Mouse (Mus musculus) G1E (cell line): Measurements from ENCODE around the gene Capn10. TPM values are rescaled to one million over a fixed set of nuclear protein-coding genes. Genes with fewer than 3 reads are reported as not detected.

ENCODE experiments used
- ATAC-seq: 2 replicates; pipeline ENCODE4 v1.8.0; 2016; ENCODE audit warnings: mild to moderate bottlenecking; ENCODE audit not compliant: insufficient number of reproducible peaks, poor library complexity, low FRiP score, severe bottlenecking; ENCODE audit errors: extremely low read depth
- DNase-seq: peaks from one replicate; pipeline ENCODE4 v3.0.0; 2012; ENCODE audit warnings: low spot score
- H3K27me3 ChIP-seq: 2 replicates; pipeline ENCODE4 v1.6.1; 2012; ENCODE audit warnings: mild to moderate bottlenecking, low read length, inconsistent platforms; ENCODE audit not compliant: insufficient read depth
- H3K36me3 ChIP-seq: replicated peaks from 2 replicates; pipeline ENCODE3; 2012; ENCODE audit warnings: mild to moderate bottlenecking, inconsistent platforms
- H3K4me1 ChIP-seq: 2 replicates; pipeline ENCODE4 v1.6.1; 2012; ENCODE audit warnings: low read depth, low read length, inconsistent platforms, mixed read lengths; ENCODE audit not compliant: insufficient read depth
- H3K4me3 ChIP-seq: 2 replicates; pipeline ENCODE4 v1.5.1; 2012; ENCODE audit warnings: low read depth, mild to moderate bottlenecking, inconsistent platforms, low read length, moderate library complexity, mixed read lengths
- H3K9me3 ChIP-seq: replicated peaks from 2 replicates; pipeline ENCODE4 v1.6.1; 2012; ENCODE audit warnings: inconsistent platforms
- CTCF ChIP-seq: IDR thresholded peaks from 2 replicates; pipeline ENCODE4 v1.5.1; 2012; ENCODE audit warnings: low read depth, low read length, inconsistent platforms, mixed read lengths
- GATA1 ChIP-seq: IDR thresholded peaks from 2 replicates; pipeline ENCODE4 v1.6.1; 2012; ENCODE audit warnings: borderline replicate concordance, low read length, inconsistent platforms, mixed read lengths
- GATA2 ChIP-seq: IDR thresholded peaks from 2 replicates; pipeline ENCODE4 v1.6.1; 2012; ENCODE audit warnings: low read depth, low read length, inconsistent platforms, borderline replicate concordance
- POLR2AphosphoS5 ChIP-seq: IDR thresholded peaks from 2 replicates; pipeline ENCODE4 v1.6.1; 2012; ENCODE audit warnings: low read depth, low read length, inconsistent platforms; ENCODE audit not compliant: insufficient replicate concordance
- TAL1 ChIP-seq: conservative IDR thresholded peaks from 2 replicates; pipeline ENCODE4 v1.6.1; 2012; ENCODE audit warnings: low read depth, low read length, inconsistent platforms, mixed read lengths
- polyA plus RNA-seq: library from polyadenylated mRNA; stranded (reverse); fragments of >175 nt; gene quantifications from 2 replicates; pipeline ENCODE4 v1.2.3, GENCODE M21; 2012
- total RNA-seq, 2 experiments: library from RNA; stranded (forward) in 1 of 2; stranded (reverse) in 1 of 2; fragments of 200-1000 nt in 1 of 2; fragments of >200 nt in 1 of 2; fragmentation: Nextera tagmentation in 1 of 2; gene quantifications; 2 replicates each; pipeline ENCODE4 v1.2.3; 2014 to 2017

Gene Capn10
- total and polyA plus RNA-seq, 3 experiments: 13.2 to 25.0 (median 22.3) TPM

GRCm38 (mm10) chr1:92982931-92983605 lies 48.9 kb downstream of the Capn10 start:
- H3K4me3 ChIP-seq: no peak overlapping the region
- no peak for TF ChIP-seq POLR2AphosphoS5
- TF ChIP-seq CTCF: no peak
- TF ChIP-seq GATA1: no peak
- TF ChIP-seq TAL1: no peak
- TF ChIP-seq GATA2: no peak
- H3K27me3 ChIP-seq: peaks cover 5% of the 10 kb centered on the region; the same call in 1 of the 2 replicates
- DNase-seq: no peak
- no peaks in the 10 kb centered on the region for H3K4me1 ChIP-seq
- H3K9me3 ChIP-seq: no peaks in the 10 kb centered on the region
- H3K36me3 ChIP-seq: no peaks in the 10 kb centered on the region
- no peak; the same call in 1 of the 2 replicates for ATAC-seq

- no peaks in the 10 kb centered on the region for H3K36me3 ChIP-seq
- H3K27me3 ChIP-seq: peaks cover 9% of the 10 kb centered on the region
- no peak overlapping the region for H3K4me3 ChIP-seq
- ATAC-seq (no peak), DNase-seq (no peak)
- H3K4me1 ChIP-seq: no peaks in the 10 kb centered on the region
- no peaks in the 10 kb centered on the region for H3K9me3 ChIP-seq
- no peak for TF ChIP-seq GATA1
- no peak for TF ChIP-seq CTCF
- no peak for TF ChIP-seq GATA2
- no peak for TF ChIP-seq POLR2AphosphoS5
- no peak for TF ChIP-seq TAL1
These were observed 50.8 kb downstream of the Capn10 start for GRCm38 (mm10) chr1:92984999-92985398.

DNA sequence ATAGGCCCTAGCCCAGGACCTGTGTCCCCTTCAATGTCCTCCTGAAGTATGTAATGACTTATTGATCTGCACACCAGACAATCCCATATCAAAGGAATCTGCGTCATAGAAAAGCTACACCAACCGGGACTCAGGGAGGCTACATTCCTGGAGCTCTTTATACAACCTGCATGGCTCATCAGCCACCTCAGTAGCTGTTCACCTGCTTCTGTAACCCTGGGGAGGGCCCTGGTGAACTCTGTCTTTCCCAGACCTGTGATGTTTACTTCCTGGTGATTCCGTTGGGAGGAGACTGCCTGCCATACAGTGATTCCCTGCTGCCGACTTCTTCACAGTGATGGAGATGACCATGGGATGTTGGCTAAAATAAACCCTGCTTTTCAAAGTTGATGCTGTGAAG lies 54.7 kb downstream of the Capn10 start:
- no peak for DNase-seq
- Histone ChIP-seq H3K9me3 (no peaks in the 10 kb centered on the region), H3K36me3 (no peaks in the 10 kb centered on the region), H3K27me3 (peaks cover 4% of the 10 kb centered on the region; the same call in 1 of the 2 replicates), H3K4me1 (no peaks in the 10 kb centered on the region), H3K4me3 (no peak overlapping the region)
- no peak for ATAC-seq
- TF ChIP-seq CTCF: no peak
- no peak for TF ChIP-seq TAL1
- TF ChIP-seq POLR2AphosphoS5: no peak
- TF ChIP-seq GATA1: no peak
- TF ChIP-seq GATA2: no peak

DNA sequence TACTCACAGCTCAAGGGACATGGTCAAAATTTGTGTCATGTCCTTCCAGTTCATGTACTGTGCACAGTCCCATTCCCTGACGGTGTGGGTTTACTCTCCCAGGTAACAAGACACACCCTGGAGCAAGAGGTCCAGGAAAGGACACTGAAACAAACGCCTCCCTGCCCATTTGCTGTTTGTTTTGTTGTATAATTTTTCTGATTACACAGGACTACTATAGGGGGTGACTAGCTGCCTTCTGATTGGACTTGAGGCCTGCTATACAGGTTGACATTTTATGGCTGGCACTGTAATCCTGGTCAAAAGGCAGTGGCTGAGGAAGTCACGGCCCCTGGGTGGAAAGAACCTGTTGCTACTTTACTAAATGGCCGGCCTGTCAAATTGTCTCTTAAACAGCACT lies 55.7 kb downstream of the Capn10 start:
- no peaks in the 10 kb centered on the region for H3K4me1 ChIP-seq
- H3K27me3 ChIP-seq: peaks cover 4% of the 10 kb centered on the region; the same call in 1 of the 2 replicates
- H3K4me3 ChIP-seq: no peak overlapping the region
- H3K9me3 ChIP-seq: no peaks in the 10 kb centered on the region
- H3K36me3 ChIP-seq: no peaks in the 10 kb centered on the region
- no peak for DNase-seq
- no peak for TF ChIP-seq GATA2
- ATAC-seq: no peak

DNA sequence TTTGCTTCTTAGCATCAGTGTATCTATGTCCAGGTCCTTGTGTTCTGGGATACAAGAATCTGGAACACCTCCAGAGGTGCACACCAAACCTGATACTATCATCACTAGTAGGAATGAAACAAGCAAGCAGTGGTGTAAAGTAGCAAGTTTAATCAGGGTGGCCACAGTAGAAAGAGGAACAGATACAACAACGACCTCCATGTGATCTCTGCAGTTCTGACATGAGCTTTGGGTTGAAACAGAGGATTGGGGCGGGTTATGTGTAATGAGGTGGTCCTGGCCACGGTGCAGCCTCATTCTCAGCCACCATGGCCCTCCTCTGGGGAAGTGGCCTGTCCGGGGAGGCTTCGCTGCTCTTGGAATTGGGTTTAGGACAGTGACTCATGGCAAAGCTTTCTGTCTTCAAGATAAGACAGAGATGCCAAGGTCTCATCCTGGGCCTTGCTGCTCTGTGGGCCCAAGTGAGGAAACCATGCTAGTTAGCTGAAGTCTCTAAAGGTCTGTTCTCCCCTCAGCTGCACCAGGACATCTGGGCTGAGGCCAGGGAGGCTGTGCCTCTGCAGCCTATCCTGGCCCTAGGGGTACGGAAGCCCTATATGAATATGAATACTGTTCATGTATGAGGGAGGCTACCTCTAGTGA lies 58.2 kb downstream of the Capn10 start:
- TF ChIP-seq POLR2AphosphoS5: no peak
- TF ChIP-seq GATA2: no peak
- no peak for TF ChIP-seq TAL1
- no peak for TF ChIP-seq CTCF
- TF ChIP-seq GATA1: no peak
- ATAC-seq: no peak
- DNase-seq: no peak
- H3K27me3 ChIP-seq: peaks cover 4% of the 10 kb centered on the region; the same call in 1 of the 2 replicates
- no peaks in the 10 kb centered on the region for H3K4me1 ChIP-seq
- H3K4me3 ChIP-seq: no peak overlapping the region
- no peaks in the 10 kb centered on the region for H3K36me3 ChIP-seq
- H3K9me3 ChIP-seq: no peaks in the 10 kb centered on the region

DNA sequence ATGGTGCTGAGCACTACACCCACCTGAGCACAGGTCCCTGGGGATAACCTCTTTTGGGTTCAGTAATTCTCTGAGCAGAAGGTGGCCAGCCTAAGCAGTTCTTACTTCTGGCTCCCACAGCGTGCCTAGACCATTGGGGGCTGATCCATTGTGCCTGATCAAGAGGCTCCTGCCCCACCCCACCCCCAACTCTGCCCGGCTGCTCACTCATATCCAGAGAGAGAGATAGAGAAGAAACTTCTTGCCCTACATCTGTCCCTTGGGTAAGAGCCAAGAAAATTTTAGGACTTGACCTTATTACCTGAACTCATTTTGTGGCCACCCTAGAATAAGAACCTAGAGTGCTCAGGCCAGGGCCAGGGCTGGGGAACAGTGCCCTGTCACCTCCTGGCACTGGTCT lies 58.7 kb downstream of the Capn10 start:
- H3K27me3 ChIP-seq: peaks cover 4% of the 10 kb centered on the region; the same call in 1 of the 2 replicates
- no peak overlapping the region for H3K4me3 ChIP-seq
- H3K4me1 ChIP-seq: no peaks in the 10 kb centered on the region
- H3K9me3 ChIP-seq: no peaks in the 10 kb centered on the region
- ATAC-seq (no peak), DNase-seq (no peak)
- no peak for TF ChIP-seq CTCF
- TF ChIP-seq GATA1: no peak
- TF ChIP-seq GATA2: no peak
- TF ChIP-seq TAL1: no peak
- no peak for TF ChIP-seq POLR2AphosphoS5
- H3K36me3 ChIP-seq: no peaks in the 10 kb centered on the region

Other genes with a start within 250 kb of the Capn10 start
- not detected in 2 replicates for gene Gpc1, start 102.7 kb upstream of the Capn10 start, total RNA-seq (2014; fragmentation: Nextera tagmentation)
- 0.22 and 0.41 TPM in 2 replicates for gene Gpc1, start 102.7 kb upstream of the Capn10 start, total RNA-seq (2017)
- 0.02 TPM in 1 of 2 replicates, not detected in the other for gene Gpc1, start 102.7 kb upstream of the Capn10 start, polyA plus RNA-seq
- gene Ankmy1, start 31.5 kb upstream of the Capn10 start, total RNA-seq (2014; fragmentation: Nextera tagmentation): 0.29 and 0.75 TPM in 2 replicates
- gene Ankmy1, start 31.5 kb upstream of the Capn10 start, total RNA-seq (2017): 0.23 and 0.38 TPM in 2 replicates
- gene Ankmy1, start 31.5 kb upstream of the Capn10 start, polyA plus RNA-seq: 0.07 and 0.08 TPM in 2 replicates
- gene Dusp28, start 27.4 kb upstream of the Capn10 start, total RNA-seq (2014; fragmentation: Nextera tagmentation): 4.9 and 7.3 TPM in 2 replicates
- 8.0 and 12.1 TPM in 2 replicates for gene Dusp28, start 27.4 kb upstream of the Capn10 start, total RNA-seq (2017)
- gene Dusp28, start 27.4 kb upstream of the Capn10 start, polyA plus RNA-seq: 13.2 and 16.2 TPM in 2 replicates
- 37.2 and 46.2 TPM in 2 replicates for gene Rnpepl1, start 23.6 kb upstream of the Capn10 start, total RNA-seq (2014; fragmentation: Nextera tagmentation)
- gene Rnpepl1, start 23.6 kb upstream of the Capn10 start, total RNA-seq (2017): 18.8 and 22.6 TPM in 2 replicates
- 196 and 267 TPM in 2 replicates for gene Rnpepl1, start 23.6 kb upstream of the Capn10 start, polyA plus RNA-seq
- 0.24 and 0.38 TPM in 2 replicates for gene Gpr35, start 16.5 kb downstream of the Capn10 start, total RNA-seq (2014; fragmentation: Nextera tagmentation)
- gene Gpr35, start 16.5 kb downstream of the Capn10 start, total RNA-seq (2017): 0.64 and 0.93 TPM in 2 replicates
- gene Gpr35, start 16.5 kb downstream of the Capn10 start, polyA plus RNA-seq: 0.03 and 0.07 TPM in 2 replicates
- not detected in 2 replicates for gene Aqp12, start 72.0 kb downstream of the Capn10 start, total RNA-seq (2014; fragmentation: Nextera tagmentation)
- gene Aqp12, start 72.0 kb downstream of the Capn10 start, total RNA-seq (2017): not detected in 2 replicates
- not detected in 2 replicates for gene Aqp12, start 72.0 kb downstream of the Capn10 start, polyA plus RNA-seq
- gene Kif1a, start 167.6 kb downstream of the Capn10 start, total RNA-seq (2014; fragmentation: Nextera tagmentation): not detected in 2 replicates
- gene Kif1a, start 167.6 kb downstream of the Capn10 start, total RNA-seq (2017): 0.05 and 0.06 TPM in 2 replicates
- gene Kif1a, start 167.6 kb downstream of the Capn10 start, polyA plus RNA-seq: under 0.01 TPM in 1 of 2 replicates, not detected in the other
- gene Agxt, start 200.9 kb downstream of the Capn10 start, total RNA-seq (2014; fragmentation: Nextera tagmentation): not detected in 2 replicates
- gene Agxt, start 200.9 kb downstream of the Capn10 start, total RNA-seq (2017): not detected in 2 replicates
- gene Agxt, start 200.9 kb downstream of the Capn10 start, polyA plus RNA-seq: not detected in 2 replicates
- gene 2310007B03Rik, start 226.6 kb downstream of the Capn10 start, total RNA-seq (2014; fragmentation: Nextera tagmentation): not detected in 2 replicates
- gene 2310007B03Rik, start 226.6 kb downstream of the Capn10 start, total RNA-seq (2017): 0.05 TPM in 1 of 2 replicates, not detected in the other
- gene 2310007B03Rik, start 226.6 kb downstream of the Capn10 start, polyA plus RNA-seq: not detected in 2 replicates
- gene Crocc2, start 234.3 kb downstream of the Capn10 start, total RNA-seq (2014; fragmentation: Nextera tagmentation): not detected in 2 replicates
- gene Crocc2, start 234.3 kb downstream of the Capn10 start, total RNA-seq (2017): 0.06 and 0.11 TPM in 2 replicates
- not detected in 2 replicates for gene Crocc2, start 234.3 kb downstream of the Capn10 start, polyA plus RNA-seq